Mouse (Mus musculus): ENCODE measurements at regions not wholly inside any gene's neighbourhood (a gene's known extent, or its start where the extent isn't known, plus 50 kb on each side); places are given as distances from the start of the nearest gene placed in this dataset.
"Not testable (repeated sequence)": the region's sequence is repeated elsewhere in the genome, so short reads cannot be mapped to it uniquely, and the experiment has no call there.

DNA sequence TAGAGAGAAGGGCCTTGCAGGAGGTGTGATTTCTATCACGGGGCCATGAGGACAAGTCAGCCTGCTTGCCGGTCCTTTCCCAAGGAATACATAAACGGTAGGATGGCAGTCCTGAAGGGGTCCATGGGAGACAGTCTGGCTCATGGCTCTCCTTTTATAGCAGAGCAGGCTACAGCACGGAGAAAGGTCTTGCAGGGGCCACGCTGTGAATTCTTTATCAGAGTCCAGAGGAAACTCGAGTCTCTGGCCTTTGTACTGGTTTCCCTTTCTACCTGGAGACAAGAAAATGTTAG is 1984.0 kb downstream of the 4930444P10Rik start:
- no peaks in the 10 kb centered on the region for H3K27me3 ChIP-seq (ENCODE audit: control insufficient read depth, insufficient read depth, low read length)
- no peaks in the 10 kb centered on the region for H3K4me1 ChIP-seq (ENCODE audit: control insufficient read depth, insufficient read depth, low read length)
- no peak overlapping the region for H3K9ac ChIP-seq (ENCODE audit: low read length)
- no peaks in the 10 kb centered on the region for H3K36me3 ChIP-seq (ENCODE audit: control insufficient read depth, insufficient read depth, low read length)
- H3K4me2 ChIP-seq (ENCODE audit: low read depth, low read length), result no peak overlapping the region
- H3K4me3 ChIP-seq (replicated peaks; ENCODE audit: low read length), result no peak overlapping the region
- H3K27ac ChIP-seq (ENCODE audit: low read length), result no peak overlapping the region
- no peak for ATAC-seq (ENCODE audit: insufficient read depth, low FRiP score)
- H3K9me3 ChIP-seq (replicated peaks; ENCODE audit: control insufficient read depth, low read length), result no peaks in the 10 kb centered on the region
- 18% methylated on average over 6 of the region's 6 CpGs for WGBS

DNA sequence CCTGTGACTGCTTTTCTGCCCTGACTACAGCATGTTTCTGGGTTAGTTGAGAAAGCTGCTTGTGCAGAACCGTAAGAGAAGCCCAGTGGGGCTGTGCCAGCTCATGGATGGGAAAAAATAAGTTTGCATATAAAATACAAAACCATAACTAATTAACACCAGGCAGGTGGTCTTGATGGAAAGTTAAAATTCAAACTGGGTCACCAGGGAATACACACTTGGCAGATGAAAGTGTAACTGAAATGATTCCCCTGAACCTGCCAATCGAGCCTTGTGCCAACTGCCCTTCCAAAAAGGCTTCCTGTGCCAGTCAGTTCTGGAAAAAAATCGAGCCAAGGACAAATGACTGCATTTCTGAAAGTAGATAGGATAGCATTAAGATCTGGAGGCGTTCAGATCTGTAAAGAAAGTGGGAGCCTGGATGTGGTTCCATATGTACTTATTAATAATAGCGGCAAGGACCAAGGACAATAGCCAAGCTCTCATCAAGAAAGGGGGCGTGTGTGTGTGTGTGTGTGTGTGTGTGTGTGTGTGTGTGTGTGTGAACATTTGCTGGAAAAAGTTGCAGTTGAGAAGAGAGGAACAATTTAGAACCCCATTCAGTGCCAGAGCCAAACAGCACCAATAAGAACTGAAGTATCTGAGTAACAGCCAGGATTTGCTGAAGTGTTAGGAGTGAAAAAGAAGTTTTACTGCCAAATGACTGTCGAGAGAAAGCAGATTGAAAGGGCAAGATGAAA is 1984.5 kb downstream of the 4930444P10Rik start:
- ATAC-seq (ENCODE audit: insufficient read depth, low FRiP score), result no peak
- Histone ChIP-seq H3K9ac (ENCODE audit: low read length) (no peak overlapping the region), H3K4me1 (ENCODE audit: control insufficient read depth, insufficient read depth, low read length) (no peaks in the 10 kb centered on the region), H3K9me3 (replicated peaks; ENCODE audit: control insufficient read depth, low read length) (no peaks in the 10 kb centered on the region), H3K4me2 (ENCODE audit: low read depth, low read length) (no peak overlapping the region), H3K36me3 (ENCODE audit: control insufficient read depth, insufficient read depth, low read length) (no peaks in the 10 kb centered on the region), H3K27me3 (ENCODE audit: control insufficient read depth, insufficient read depth, low read length) (no peaks in the 10 kb centered on the region), H3K4me3 (replicated peaks; ENCODE audit: low read length) (no peak overlapping the region), H3K27ac (ENCODE audit: low read length) (no peak overlapping the region)
- 60% methylated on average over 7 of the region's 7 CpGs for WGBS

DNA sequence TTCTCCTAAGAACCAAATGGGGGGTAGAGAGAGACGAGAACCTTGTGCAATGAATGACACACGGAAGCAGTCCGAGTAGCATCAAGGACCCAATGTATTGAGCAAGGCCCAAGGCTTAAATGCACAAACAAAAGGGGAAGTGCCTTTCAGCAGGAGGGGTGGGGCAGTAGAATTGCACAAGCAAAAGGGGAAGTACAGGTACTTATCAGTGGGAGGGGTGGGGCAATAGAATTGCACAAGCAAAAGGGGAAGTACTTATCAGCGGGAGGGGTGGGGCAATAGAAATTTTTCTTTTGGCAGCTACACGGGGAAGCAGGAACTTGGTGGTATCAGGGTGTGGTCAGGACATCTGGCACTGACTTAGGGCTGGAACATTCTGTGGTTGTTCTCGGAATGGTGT is 1987.6 kb downstream of the 4930444P10Rik start:
- H3K4me2 ChIP-seq (ENCODE audit: low read depth, low read length); H3K36me3 ChIP-seq (ENCODE audit: control insufficient read depth, insufficient read depth, low read length); ATAC-seq (ENCODE audit: insufficient read depth, low FRiP score); H3K27me3 ChIP-seq (ENCODE audit: control insufficient read depth, insufficient read depth, low read length); H3K27ac ChIP-seq (ENCODE audit: low read length); H3K9ac ChIP-seq (ENCODE audit: low read length); H3K4me1 ChIP-seq (ENCODE audit: control insufficient read depth, insufficient read depth, low read length); H3K4me3 ChIP-seq (replicated peaks; ENCODE audit: low read length); H3K9me3 ChIP-seq (replicated peaks; ENCODE audit: control insufficient read depth, low read length): not testable (repeated sequence)
- 87% methylated on average over 6 of the region's 6 CpGs for WGBS

DNA sequence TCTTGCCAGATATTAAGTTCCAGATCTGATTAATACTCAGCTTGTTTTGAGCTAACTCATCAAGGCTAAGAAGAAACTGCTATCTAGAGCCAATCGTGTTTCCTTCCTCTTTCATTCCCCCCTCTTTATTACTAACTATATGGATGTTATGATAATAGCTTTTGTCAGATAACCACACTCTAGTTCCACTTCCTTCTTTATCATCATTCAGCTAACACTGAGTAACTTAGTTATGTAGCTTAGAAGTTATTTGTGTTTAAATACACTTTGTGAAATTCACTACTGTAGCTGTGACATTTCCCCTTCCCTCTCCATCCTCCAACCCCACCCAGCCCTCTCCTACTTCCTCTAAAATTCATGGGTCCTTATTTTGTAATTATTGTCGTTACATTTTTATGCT is 1988.6 kb downstream of the 4930444P10Rik start:
- Histone ChIP-seq H3K9me3 (replicated peaks; ENCODE audit: control insufficient read depth, low read length) (no peaks in the 10 kb centered on the region), H3K4me2 (ENCODE audit: low read depth, low read length) (no peak overlapping the region), H3K9ac (ENCODE audit: low read length) (no peak overlapping the region), H3K36me3 (ENCODE audit: control insufficient read depth, insufficient read depth, low read length) (no peaks in the 10 kb centered on the region), H3K4me1 (ENCODE audit: control insufficient read depth, insufficient read depth, low read length) (no peaks in the 10 kb centered on the region), H3K27ac (ENCODE audit: low read length) (no peak overlapping the region), H3K4me3 (replicated peaks; ENCODE audit: low read length) (no peak overlapping the region), H3K27me3 (ENCODE audit: control insufficient read depth, insufficient read depth, low read length) (no peaks in the 10 kb centered on the region)
- 82% methylated on average over 2 of the region's 2 CpGs for WGBS
- no peak for ATAC-seq (ENCODE audit: insufficient read depth, low FRiP score)

DNA sequence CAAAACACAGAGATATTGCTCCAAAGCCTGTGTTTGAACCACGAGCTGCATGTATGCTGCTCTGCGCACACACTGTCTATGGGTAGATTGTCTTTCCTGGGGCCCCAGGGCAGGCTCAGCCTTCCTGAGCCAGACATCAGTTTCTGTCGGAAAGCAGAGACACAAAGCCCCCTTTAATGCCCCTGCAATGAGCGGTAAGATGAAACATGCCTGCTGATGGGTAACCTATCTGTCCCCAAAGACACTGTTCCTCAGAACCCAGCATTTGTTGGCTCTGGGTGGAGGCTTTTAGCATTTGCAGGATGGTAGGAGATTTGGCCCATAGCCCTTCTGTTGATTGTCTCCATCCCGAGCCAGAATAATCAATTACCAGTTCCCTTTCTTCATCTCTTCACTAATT is 1994.1 kb downstream of the 4930444P10Rik start:
- no peak overlapping the region for H3K4me2 ChIP-seq (ENCODE audit: low read depth, low read length)
- no peak overlapping the region for H3K27ac ChIP-seq (ENCODE audit: low read length)
- H3K27me3 ChIP-seq (ENCODE audit: control insufficient read depth, insufficient read depth, low read length), result no peaks in the 10 kb centered on the region
- H3K4me3 ChIP-seq (replicated peaks; ENCODE audit: low read length), result no peak overlapping the region
- no peak for ATAC-seq (ENCODE audit: insufficient read depth, low FRiP score)
- H3K9me3 ChIP-seq (replicated peaks; ENCODE audit: control insufficient read depth, low read length), result no peaks in the 10 kb centered on the region
- H3K36me3 ChIP-seq (ENCODE audit: control insufficient read depth, insufficient read depth, low read length), result no peaks in the 10 kb centered on the region
- H3K4me1 ChIP-seq (ENCODE audit: control insufficient read depth, insufficient read depth, low read length), result no peaks in the 10 kb centered on the region
- 71% methylated on average over 5 of the region's 5 CpGs for WGBS
- H3K9ac ChIP-seq (ENCODE audit: low read length), result no peak overlapping the region

DNA sequence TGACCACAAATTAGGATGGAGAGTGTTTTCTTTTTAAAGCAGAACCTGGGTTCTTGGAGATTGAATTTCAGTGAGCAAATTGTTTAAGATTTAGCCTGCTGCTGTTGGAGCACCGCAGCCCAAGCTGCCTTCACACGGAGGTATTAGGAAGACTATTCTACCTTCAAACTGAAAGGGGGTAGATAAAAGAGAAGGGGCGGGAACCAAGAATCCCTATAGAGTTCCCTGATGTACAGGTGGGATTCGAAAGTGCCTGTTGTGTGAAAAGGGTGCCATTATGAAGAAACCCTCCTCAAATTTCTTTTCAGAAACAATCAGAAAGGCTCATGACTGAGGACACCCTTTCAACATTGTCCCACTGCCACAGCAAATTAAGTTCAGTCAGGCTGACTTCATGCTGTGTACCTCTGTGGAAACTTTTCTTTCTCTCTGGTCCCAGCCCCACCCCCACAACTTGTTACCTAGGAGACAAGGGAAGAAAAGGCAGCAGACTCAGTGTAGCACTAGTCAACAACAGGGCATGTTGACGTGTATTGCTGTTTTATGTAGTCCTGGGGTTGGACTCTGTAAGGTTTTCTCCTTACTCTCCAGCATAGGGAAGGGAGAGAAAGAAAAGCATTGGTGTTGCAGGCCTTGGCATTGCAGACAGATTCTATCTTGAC is 1995.4 kb downstream of the 4930444P10Rik start:
- Histone ChIP-seq H3K9ac (ENCODE audit: low read length) (no peak overlapping the region), H3K36me3 (ENCODE audit: control insufficient read depth, insufficient read depth, low read length) (no peaks in the 10 kb centered on the region), H3K27ac (ENCODE audit: low read length) (no peak overlapping the region), H3K4me1 (ENCODE audit: control insufficient read depth, insufficient read depth, low read length) (no peaks in the 10 kb centered on the region), H3K4me2 (ENCODE audit: low read depth, low read length) (no peak overlapping the region), H3K9me3 (replicated peaks; ENCODE audit: control insufficient read depth, low read length) (no peaks in the 10 kb centered on the region), H3K27me3 (ENCODE audit: control insufficient read depth, insufficient read depth, low read length) (no peaks in the 10 kb centered on the region), H3K4me3 (replicated peaks; ENCODE audit: low read length) (no peak overlapping the region)
- WGBS, result 33% methylated on average over 5 of the region's 5 CpGs
- no peak for ATAC-seq (ENCODE audit: insufficient read depth, low FRiP score)

DNA sequence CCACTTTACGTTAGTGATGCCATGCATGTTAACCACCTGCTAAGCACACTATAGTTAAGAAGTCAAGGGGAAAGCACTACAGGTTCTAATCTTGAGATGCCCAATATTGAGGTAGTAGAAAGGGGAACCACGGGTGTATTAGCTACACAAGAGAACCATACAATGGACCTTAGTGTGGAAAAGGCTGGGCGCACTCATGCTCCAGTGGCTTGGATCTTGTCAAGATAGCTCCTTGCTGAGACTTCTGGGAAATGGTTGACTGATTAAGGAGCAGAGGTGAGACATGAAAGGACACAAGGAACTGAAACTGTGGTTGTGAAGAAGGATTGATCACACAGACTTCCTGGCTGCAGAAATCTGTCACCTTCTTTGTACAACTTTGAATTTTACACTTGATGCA is 2028.3 kb downstream of the 4930444P10Rik start:
- ATAC-seq (ENCODE audit: insufficient read depth, low FRiP score), result no peak
- WGBS, result 91% methylated on average over 3 of the region's 3 CpGs
- no peaks in the 10 kb centered on the region for H3K9me3 ChIP-seq (replicated peaks; ENCODE audit: control insufficient read depth, low read length)
- H3K36me3 ChIP-seq (ENCODE audit: control insufficient read depth, insufficient read depth, low read length), result no peaks in the 10 kb centered on the region
- H3K27ac ChIP-seq (ENCODE audit: low read length), result no peak overlapping the region
- no peak overlapping the region for H3K9ac ChIP-seq (ENCODE audit: low read length)
- H3K4me2 ChIP-seq (ENCODE audit: low read depth, low read length), result no peak overlapping the region
- H3K4me1 ChIP-seq (ENCODE audit: control insufficient read depth, insufficient read depth, low read length), result no peaks in the 10 kb centered on the region
- H3K4me3 ChIP-seq (replicated peaks; ENCODE audit: low read length), result no peak overlapping the region
- H3K27me3 ChIP-seq (ENCODE audit: control insufficient read depth, insufficient read depth, low read length), result no peaks in the 10 kb centered on the region

DNA sequence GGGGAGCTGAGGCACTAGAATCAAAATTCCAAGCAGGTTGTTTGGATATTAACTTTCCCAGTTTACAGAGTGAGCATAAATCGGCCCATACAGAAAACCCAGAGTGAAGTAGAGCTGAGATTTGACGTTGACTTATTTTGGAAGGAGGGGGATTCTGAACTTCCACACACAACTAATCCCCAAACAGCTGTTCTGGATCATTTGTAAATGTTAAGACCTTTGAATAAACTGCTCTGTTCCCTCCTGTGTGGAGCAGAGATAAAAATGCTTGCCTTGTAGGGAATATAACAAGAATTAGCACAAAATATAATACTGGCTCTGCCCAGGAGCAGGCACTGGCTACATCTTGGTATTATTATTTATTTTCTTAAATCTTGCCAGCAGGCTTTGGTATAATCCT is 2057.0 kb downstream of the 4930444P10Rik start:
- H3K9me3 ChIP-seq (replicated peaks; ENCODE audit: control insufficient read depth, low read length), result no peaks in the 10 kb centered on the region
- H3K4me3 ChIP-seq (replicated peaks; ENCODE audit: low read length), result no peak overlapping the region
- no peak overlapping the region for H3K4me2 ChIP-seq (ENCODE audit: low read depth, low read length)
- H3K9ac ChIP-seq (ENCODE audit: low read length), result no peak overlapping the region
- no peaks in the 10 kb centered on the region for H3K27me3 ChIP-seq (ENCODE audit: control insufficient read depth, insufficient read depth, low read length)
- no peak for ATAC-seq (ENCODE audit: insufficient read depth, low FRiP score)
- no peaks in the 10 kb centered on the region for H3K36me3 ChIP-seq (ENCODE audit: control insufficient read depth, insufficient read depth, low read length)
- H3K27ac ChIP-seq (ENCODE audit: low read length), result no peak overlapping the region
- 23% methylated on average over 2 of the region's 2 CpGs for WGBS
- no peaks in the 10 kb centered on the region for H3K4me1 ChIP-seq (ENCODE audit: control insufficient read depth, insufficient read depth, low read length)

DNA sequence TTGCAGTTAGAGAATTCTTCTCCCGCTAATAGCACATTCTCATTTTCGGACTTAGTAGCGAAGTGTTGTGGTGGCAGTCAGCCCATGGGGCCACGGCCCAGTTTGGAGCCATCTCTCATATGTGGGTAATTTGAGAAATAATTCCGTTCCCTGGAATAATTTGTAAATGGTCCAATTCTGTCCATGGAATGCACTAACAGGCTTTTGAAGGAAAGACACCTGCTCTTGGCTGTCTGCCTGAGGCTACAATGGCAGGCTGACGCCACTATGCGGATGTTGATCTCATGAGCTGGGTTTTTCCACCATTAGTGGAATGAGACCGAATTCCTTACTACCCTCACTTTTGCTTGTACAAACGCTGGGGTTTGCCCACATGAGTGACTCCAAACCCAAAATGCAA is 2081.6 kb downstream of the 4930444P10Rik start:
- H3K27me3 ChIP-seq (ENCODE audit: control insufficient read depth, insufficient read depth, low read length), result no peaks in the 10 kb centered on the region
- WGBS, result 65% methylated on average over 9 of the region's 9 CpGs
- H3K4me2 ChIP-seq (ENCODE audit: low read depth, low read length), result no peak overlapping the region
- H3K4me3 ChIP-seq (replicated peaks; ENCODE audit: low read length), result no peak overlapping the region
- H3K9me3 ChIP-seq (replicated peaks; ENCODE audit: control insufficient read depth, low read length), result no peaks in the 10 kb centered on the region
- no peak for ATAC-seq (ENCODE audit: insufficient read depth, low FRiP score)
- no peaks in the 10 kb centered on the region for H3K4me1 ChIP-seq (ENCODE audit: control insufficient read depth, insufficient read depth, low read length)
- H3K27ac ChIP-seq (ENCODE audit: low read length), result no peak overlapping the region
- H3K9ac ChIP-seq (ENCODE audit: low read length), result no peak overlapping the region
- no peaks in the 10 kb centered on the region for H3K36me3 ChIP-seq (ENCODE audit: control insufficient read depth, insufficient read depth, low read length)
